Mouse (Mus musculus) ES-Bruce4 (cell line): ENCODE measurements at regions not wholly inside any gene's neighbourhood (a gene's known extent, or its start where the extent isn't known, plus 50 kb on each side); places are given as distances from the start of the nearest gene placed in this dataset.

Experiments used
- CTCF ChIP-seq: IDR thresholded peaks from one replicate; pipeline ENCODE4 v1.8.1; 2011; ENCODE audit warnings: low read depth, low read length
- EP300 ChIP-seq: IDR thresholded peaks from 2 replicates; pipeline ENCODE4 v1.6.1; 2011; ENCODE audit warnings: low read depth, low read length; ENCODE audit not compliant: insufficient read depth
- POLR2A ChIP-seq: IDR thresholded peaks from one replicate; pipeline ENCODE4 v1.8.1; 2011; ENCODE audit warnings: low read length; ENCODE audit not compliant: insufficient read depth

DNA sequence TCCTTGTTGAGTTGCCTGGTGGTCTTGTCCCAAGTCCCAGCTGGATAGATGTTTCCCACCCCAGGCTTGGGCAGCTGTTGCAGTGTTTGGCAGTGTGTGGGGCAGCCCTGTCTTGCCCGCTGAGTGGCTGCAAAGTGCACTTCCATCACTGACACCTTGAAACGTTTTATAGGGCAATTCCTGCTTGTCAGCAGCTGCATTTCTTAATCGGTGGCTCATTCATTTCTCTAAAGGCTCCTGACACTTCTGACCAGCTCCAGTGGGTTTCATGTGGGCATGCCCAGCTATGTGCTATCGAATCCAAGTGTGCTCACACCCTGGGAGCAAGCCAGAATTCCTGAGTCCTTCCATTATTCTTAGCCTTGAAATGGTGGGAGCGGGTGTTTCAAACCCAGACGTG lies 207.7 kb downstream of the Ttc32 start:
- no peak for TF ChIP-seq CTCF
- no peak for TF ChIP-seq POLR2A
- no peak for TF ChIP-seq EP300
